Mouse (Mus musculus) bone marrow macrophage, adult 2 months (primary cell): Measurements from ENCODE around the gene Tshz2.

Source experiments
- CTCF ChIP-seq: IDR thresholded peaks from 2 replicates; pipeline ENCODE4 v1.5.1; 2012; ENCODE audit warnings: low read depth, mild to moderate bottlenecking, low read length, moderate library complexity
- POLR2A ChIP-seq: IDR thresholded peaks from 2 replicates; pipeline ENCODE4 v1.6.1; 2012; ENCODE audit warnings: mild to moderate bottlenecking, low read depth, low read length, borderline replicate concordance

DNA sequence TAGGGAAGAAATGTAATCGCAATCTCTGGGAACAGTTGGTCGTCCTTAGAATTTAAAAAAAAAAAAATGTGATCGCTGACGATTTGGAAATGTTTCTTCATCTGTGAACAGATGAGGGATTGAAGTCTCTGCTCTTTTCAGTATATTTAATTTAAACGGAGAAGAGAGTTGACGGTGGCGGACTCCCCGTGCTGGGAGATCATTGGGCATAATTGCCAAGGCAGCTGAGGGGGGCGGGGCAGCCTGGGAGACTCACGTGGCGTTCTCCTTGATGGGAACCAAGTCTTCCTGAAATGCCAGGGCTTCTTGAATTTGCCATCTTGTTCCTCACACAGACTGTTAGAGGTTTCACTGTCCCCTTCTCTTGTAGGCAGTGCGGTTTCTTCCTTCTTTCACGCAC, 404.5 kb downstream of the Tshz2 start:
- TF ChIP-seq POLR2A: no peak
- TF ChIP-seq CTCF: no peak
